ENCODE assay signal across 7 mouse cellular contexts in genomic region chr11:62879220-62880048, GRCm38 (mm10). TPM values are rescaled to one million over a fixed set of nuclear protein-coding genes. Genes with fewer than 3 reads are reported as not detected.
A peak's percentile ranks its signal among the peaks of the same experiment; 100 is the strongest.
DNase-seq lines count a peak whose midpoint lies in the region; ATAC-seq lines count a peak whose summit lies in the region.

TSS of gene Tvp23b (plus strand) at chr11:62879455.

- H3K27ac ChIP-seq in intestine, embryonic 16.5 days (ENCODE audit: low read length) = peak within 1 kb of the TSS; percentile 92
- peak within 1 kb of the TSS; percentile 59; the same call in 1 of the 2 replicates for H3K27ac ChIP-seq in midbrain, embryonic 11.5 days (ENCODE audit: low read depth, low read length)

- peak within 1 kb of the TSS; percentile 91 for H3K9ac ChIP-seq in intestine, embryonic 16.5 days (ENCODE audit: low read depth, low read length)
- peak within 1 kb of the TSS; percentile 82 for H3K9ac ChIP-seq in midbrain, embryonic 11.5 days (ENCODE audit: low read length)

- H3K4me3 ChIP-seq in intestine, embryonic 16.5 days (ENCODE audit: low read length) = peak within 1 kb of the TSS; percentile 64
- peak within 1 kb of the TSS; percentile 81 for H3K4me3 ChIP-seq in midbrain, embryonic 11.5 days (ENCODE audit: low read depth, low read length)

- H3K9me3 ChIP-seq in intestine, embryonic 16.5 days (ENCODE audit: control insufficient read depth, low read length) = no peaks in the 10 kb centered on the region
- H3K9me3 ChIP-seq in midbrain, embryonic 11.5 days (ENCODE audit: control insufficient read depth, low read length) = no peaks in the 10 kb centered on the region

- DNase-seq in adrenal gland, adult 8-10 months = peak; percentile 97
- DNase-seq in embryo, embryonic 9.5 days (ENCODE audit: extremely low spot score) = peak; percentile 100
- peak; percentile 97 to 100 for DNase-seq in gastrocnemius, postnatal 4 days (ENCODE audit: low spot score in 2 of 2)
- peak; percentile 95 to 97 for DNase-seq in left cerebral cortex, postnatal 36 days (ENCODE audit: low spot score in 2 of 2)
- peak; percentile 100 for DNase-seq in midbrain, embryonic 11.5 days (ENCODE audit: low spot score, missing footprints)
- DNase-seq in skeletal muscle tissue, adult 2 months (ENCODE audit: low read depth, low spot score) = peak; percentile 96

- H3K4me1 ChIP-seq in intestine, embryonic 16.5 days (ENCODE audit: control insufficient read depth, insufficient read depth, low read length) = no peaks in the 10 kb centered on the region
- H3K4me1 ChIP-seq in midbrain, embryonic 11.5 days (ENCODE audit: control insufficient read depth, insufficient read depth, low read length) = no peaks in the 10 kb centered on the region

- H3K4me2 ChIP-seq in intestine, embryonic 16.5 days (ENCODE audit: low read depth, low read length) = peak within 1 kb of the TSS; percentile 70
- peak within 1 kb of the TSS; percentile 75 for H3K4me2 ChIP-seq in midbrain, embryonic 11.5 days

- H3K27me3 ChIP-seq in intestine, embryonic 16.5 days (replicated peaks; ENCODE audit: control insufficient read depth, insufficient read depth, low read length) = no peaks in the 10 kb centered on the region
- no peaks in the 10 kb centered on the region for H3K27me3 ChIP-seq in midbrain, embryonic 11.5 days (ENCODE audit: control insufficient read depth, insufficient read depth, low read length)

- intact Hi-C loops in left cerebral cortex, postnatal 36 days (cut with DNase I) = loop anchor here (1.0 kb wide), 1 partner anchor 90 kb away; the partner anchor contains the start of gene Zfp286

- no peaks in the 10 kb centered on the region for H3K36me3 ChIP-seq in intestine, embryonic 16.5 days (ENCODE audit: control insufficient read depth, insufficient read depth, low read length)
- no peaks in the 10 kb centered on the region for H3K36me3 ChIP-seq in midbrain, embryonic 11.5 days (ENCODE audit: control insufficient read depth, insufficient read depth, low read length)

- WGBS in intestine, embryonic 16.5 days = under 1% methylated on average over 55 of the region's 55 CpGs
- 2% methylated on average over 55 of the region's 55 CpGs for WGBS in midbrain, embryonic 11.5 days

- peak; percentile 98 for ATAC-seq in intestine, embryonic 16.5 days
- peak; percentile 97 for ATAC-seq in midbrain, embryonic 11.5 days (ENCODE audit: low FRiP score)

RNA-seq across cellular contexts. Expression of gene Tvp23b, which starts in this region (rescaled TPM):
- 10 to 100 TPM; 55.3 to 69.3 (median 59.9) TPM for total RNA-seq in adrenal gland, adult 8-10 months (2022)
- total RNA-seq in gastrocnemius, postnatal 4 days (2021) = 10 to 100 TPM; 18.9 to 20.4 TPM
- 89.8 and 90.2 TPM in 2 replicates for polyA plus RNA-seq in intestine, embryonic 16.5 days (2015; fragmentation: Nextera tagmentation; extraction: Ambion mirVana)
- total RNA-seq in left cerebral cortex, postnatal 36 days (2021) = 10 to 100 TPM; 29.4 to 29.6 TPM
- 44.4 and 48.7 TPM in 2 replicates for polyA plus RNA-seq in midbrain, embryonic 11.5 days (2014; fragmentation: Nextera tagmentation; extraction: Ambion mirVana)

Comparison
In these comparisons a context has a peak if more than half of its experiments do, and no peak if none do; other contexts are left out.
1. Peak in every context shown above with its lines: DNase-seq, ATAC-seq, H3K4me3 ChIP-seq and H3K27ac ChIP-seq.